Mouse (Mus musculus) hindbrain, embryonic 16.5 days (tissue): ENCODE measurements around the gene Mdga1. TPM values are rescaled to one million over a fixed set of nuclear protein-coding genes. Genes with fewer than 3 reads are reported as not detected.

Source experiments
- ATAC-seq: fragments of 200-750 bp; cut with Nextera tagmentation; 2 replicates; pipeline ENCODE4 v1.8.0; 2017; ENCODE audit warnings: moderate TSS enrichment, moderate library complexity
- H3K27ac ChIP-seq: fragments of 300-500 bp; sonication (generic); 2 replicates; pipeline ENCODE4 v1.5.1; 2014; ENCODE audit warnings: low read depth, mild to moderate bottlenecking, control low read depth, low read length, moderate library complexity
- H3K27me3 ChIP-seq: fragments of 300-500 bp; sonication (generic); replicated peaks from 2 replicates; pipeline ENCODE4 v1.6.1; 2014; ENCODE audit warnings: low read length; ENCODE audit not compliant: control insufficient read depth, insufficient read depth
- H3K36me3 ChIP-seq: fragments of 300-500 bp; sonication (generic); 2 replicates; pipeline ENCODE4 v1.6.1; 2014; ENCODE audit warnings: mild to moderate bottlenecking, low read length, moderate library complexity, mixed read lengths; ENCODE audit not compliant: control insufficient read depth, insufficient read depth
- H3K4me1 ChIP-seq: fragments of 300-500 bp; sonication (generic); 2 replicates; pipeline ENCODE4 v1.6.1; 2014; ENCODE audit warnings: low read depth, low read length; ENCODE audit not compliant: control insufficient read depth, insufficient read depth
- H3K4me2 ChIP-seq: fragments of 300-500 bp; sonication (generic); 2 replicates; pipeline ENCODE4 v1.6.1; 2014; ENCODE audit warnings: mild to moderate bottlenecking, low read length, control low read depth, moderate library complexity
- H3K4me3 ChIP-seq: fragments of 300-500 bp; sonication (generic); 2 replicates; pipeline ENCODE4 v1.5.1; 2014; ENCODE audit warnings: mild to moderate bottlenecking, low read length, control low read depth, moderate library complexity
- H3K9ac ChIP-seq: fragments of 300-500 bp; sonication (generic); 2 replicates; pipeline ENCODE4 v1.6.1; 2014; ENCODE audit warnings: low read depth, mild to moderate bottlenecking, control low read depth, low read length, moderate library complexity
- H3K9me3 ChIP-seq: fragments of 300-500 bp; sonication (generic); 2 replicates; pipeline ENCODE4 v1.6.1; 2014; ENCODE audit warnings: mild to moderate bottlenecking, low read length, moderate library complexity; ENCODE audit not compliant: control insufficient read depth
- WGBS: fragments of 180-500 bp; shearing (Covaris S2); extraction: QIAGEN DNeasy Blood & Tissue Kit; methylation state at CpG from one replicate; pipeline ENCODE4 v1.1.7; 2014; 5-methylcytosine and 5-hydroxymethylcytosine counted together
- polyA plus RNA-seq: library from polyadenylated mRNA; unstranded; fragments of >200 nt; fragmentation: Nextera tagmentation; extraction: Ambion mirVana; gene quantifications from 2 replicates; pipeline ENCODE4 v1.2.1, GENCODE M21; 2015

Mdga1 gene
- polyA plus RNA-seq, 1 experiment from 2014 or later: 14.0 TPM

- Histone ChIP-seq H3K27ac (no peak overlapping the region), H3K9me3 (no peaks in the 10 kb centered on the region), H3K4me1 (peaks cover 7% of the 10 kb centered on the region), H3K27me3 (no peaks in the 10 kb centered on the region), H3K36me3 (no peaks in the 10 kb centered on the region), H3K4me3 (no peak overlapping the region), H3K9ac (no peak overlapping the region), H3K4me2 (no peak overlapping the region)
- WGBS: 79% methylated on average over 5 of the region's 5 CpGs
- ATAC-seq: no peak
Observed at GRCm38 (mm10) chr17:29900289-29900688, 69.6 kb downstream of the Mdga1 start.

GRCm38 (mm10) chr17:29896181-29897054 is 73.5 kb downstream of the Mdga1 start:
- WGBS: 17% methylated on average over 7 of the region's 7 CpGs

GRCm38 (mm10) chr17:29895566-29895965 is 74.3 kb downstream of the Mdga1 start:
- Histone ChIP-seq H3K36me3 (no peaks in the 10 kb centered on the region), H3K9ac (no peak overlapping the region), H3K27ac (no peak overlapping the region), H3K9me3 (no peaks in the 10 kb centered on the region), H3K27me3 (no peaks in the 10 kb centered on the region), H3K4me1 (peaks cover 3% of the 10 kb centered on the region), H3K4me3 (no peak overlapping the region), H3K4me2 (no peak overlapping the region)
- no peak for ATAC-seq
- 85% methylated on average over 5 of the region's 5 CpGs for WGBS

More at GRCm38 (mm10) chr17:29896181-29897054, 73.5 kb downstream of the Mdga1 start:
- ATAC-seq: peak; percentile 79; the same call in 1 of the 2 replicates
- Histone ChIP-seq H3K9me3 (no peaks in the 10 kb centered on the region), H3K4me2 (no peak overlapping the region), H3K36me3 (no peaks in the 10 kb centered on the region), H3K27me3 (no peaks in the 10 kb centered on the region), H3K27ac (no peak overlapping the region), H3K4me3 (no peak overlapping the region), H3K4me1 (peaks cover 3% of the 10 kb centered on the region), H3K9ac (no peak overlapping the region)

GRCm38 (mm10) chr17:29894965-29895364 is 74.9 kb downstream of the Mdga1 start:
- no peak overlapping the region for H3K4me2 ChIP-seq
- no peaks in the 10 kb centered on the region for H3K9me3 ChIP-seq
- no peak overlapping the region for H3K9ac ChIP-seq
- H3K27me3 ChIP-seq: no peaks in the 10 kb centered on the region
- H3K4me3 ChIP-seq: no peak overlapping the region
- no peak for ATAC-seq
- peaks cover 3% of the 10 kb centered on the region for H3K4me1 ChIP-seq
- WGBS: 67% methylated on average over 5 of the region's 5 CpGs
- no peak overlapping the region for H3K27ac ChIP-seq
- H3K36me3 ChIP-seq: no peaks in the 10 kb centered on the region

GRCm38 (mm10) chr17:29890451-29891110 is 79.3 kb downstream of the Mdga1 start:
- Histone ChIP-seq H3K9ac (no peak overlapping the region), H3K27ac (no peak overlapping the region; the same call in 1 of the 2 replicates), H3K4me2 (no peak overlapping the region), H3K4me3 (no peak overlapping the region), H3K4me1 (peaks cover 19% of the 10 kb centered on the region), H3K27me3 (no peaks in the 10 kb centered on the region), H3K36me3 (no peaks in the 10 kb centered on the region), H3K9me3 (no peaks in the 10 kb centered on the region)
- WGBS: 69% methylated on average over 7 of the region's 7 CpGs
- ATAC-seq: no peak

GRCm38 (mm10) chr17:29888981-29889980 is 80.6 kb downstream of the Mdga1 start:
- Histone ChIP-seq H3K27ac (peak overlapping the region; percentile 92), H3K36me3 (no peaks in the 10 kb centered on the region), H3K9ac (peak overlapping the region; percentile 81), H3K4me2 (peak overlapping the region; percentile 88), H3K27me3 (no peaks in the 10 kb centered on the region), H3K9me3 (no peaks in the 10 kb centered on the region), H3K4me3 (peak overlapping the region; percentile 72), H3K4me1 (peaks cover 27% of the 10 kb centered on the region)
- WGBS: under 1% methylated on average over 66 of the region's 67 CpGs
- peak; percentile 80 for ATAC-seq

DNA sequence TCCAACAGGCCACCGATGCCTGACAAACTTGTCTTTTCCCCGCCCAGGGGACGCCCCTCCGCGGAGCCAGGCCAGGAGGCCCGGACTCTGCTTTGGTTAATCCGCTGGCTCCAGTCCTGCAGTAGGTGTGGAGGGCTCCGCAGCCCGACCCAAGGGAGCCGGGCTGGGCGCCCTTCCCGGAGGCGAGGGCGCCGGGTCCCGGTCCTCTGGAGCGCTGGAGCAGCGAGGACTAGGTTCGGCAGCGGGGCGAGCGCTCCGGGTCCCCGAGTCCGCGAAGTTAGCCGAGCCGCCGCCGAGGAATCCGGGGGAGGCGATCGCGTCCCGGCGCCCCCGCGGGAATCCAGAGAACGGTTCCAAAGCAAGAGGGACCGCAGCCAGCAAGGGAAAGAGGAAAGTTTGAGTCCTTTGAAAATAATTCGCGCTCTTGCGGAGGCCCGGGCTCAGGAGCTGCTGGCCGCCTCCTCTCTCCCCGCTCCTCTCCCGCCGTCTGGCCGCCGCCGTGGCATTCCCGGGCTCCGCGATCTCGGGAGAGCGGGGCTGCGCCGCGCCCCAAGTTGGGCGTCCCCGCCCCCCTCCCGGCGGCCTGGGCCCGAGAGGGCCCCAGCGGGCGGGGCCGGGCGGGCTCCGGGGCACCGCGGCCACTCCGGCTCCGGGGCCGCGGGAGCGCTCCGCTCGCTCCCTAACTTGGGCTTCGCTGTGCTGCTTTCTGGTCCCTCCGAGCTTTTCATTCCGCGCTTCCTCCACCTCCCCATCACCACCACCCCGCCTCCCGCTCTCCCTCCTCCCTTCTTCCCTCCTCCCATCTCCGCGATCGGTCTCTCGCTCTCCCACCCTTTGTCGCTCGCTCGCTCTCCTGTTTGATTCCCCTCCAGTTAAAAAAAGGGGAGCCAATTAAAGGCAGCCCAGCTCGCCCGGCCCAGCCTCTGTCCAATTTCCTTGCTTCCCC is 81.7 kb downstream of the Mdga1 start:
- H3K4me1 ChIP-seq: peaks cover 35% of the 10 kb centered on the region
- ATAC-seq: peak; percentile 66
- H3K4me3 ChIP-seq: peak overlapping the region; percentile 72
- under 1% methylated on average over 64 of the region's 93 CpGs for WGBS
- no peaks in the 10 kb centered on the region for H3K36me3 ChIP-seq
- peak overlapping the region; percentile 81 for H3K9ac ChIP-seq
- H3K9me3 ChIP-seq: no peaks in the 10 kb centered on the region
- H3K27me3 ChIP-seq: no peaks in the 10 kb centered on the region
- H3K27ac ChIP-seq: peak overlapping the region; percentile 92
- peak overlapping the region; percentile 88 for H3K4me2 ChIP-seq
